Mouse (Mus musculus) E14TG2a.4 (cell line): ENCODE data around the gene Zic2.

Experiments used
- CTCF ChIP-seq: conservative IDR thresholded peaks from 2 replicates; pipeline ENCODE4 v1.5.1; 2014; ENCODE audit warnings: low read length
- NANOG ChIP-seq: IDR thresholded peaks from 2 replicates; pipeline ENCODE4 v1.6.1; 2014; ENCODE audit warnings: borderline replicate concordance, low read length, mixed read lengths
- POU5F1 ChIP-seq: IDR thresholded peaks from 2 replicates; pipeline ENCODE4 v1.6.1; 2014; ENCODE audit warnings: low read length, borderline replicate concordance

- peak; percentile 11; the same call in 1 of the 2 replicates for TF ChIP-seq CTCF
- no peak for TF ChIP-seq NANOG
- TF ChIP-seq POU5F1 = no peak
Measured at GRCm38 (mm10) chr14:122509058-122509457, 33.8 kb downstream of the Zic2 start.
